Comparison of ENCODE assay signal across 9 mouse cellular contexts in the genomic region with DNA sequence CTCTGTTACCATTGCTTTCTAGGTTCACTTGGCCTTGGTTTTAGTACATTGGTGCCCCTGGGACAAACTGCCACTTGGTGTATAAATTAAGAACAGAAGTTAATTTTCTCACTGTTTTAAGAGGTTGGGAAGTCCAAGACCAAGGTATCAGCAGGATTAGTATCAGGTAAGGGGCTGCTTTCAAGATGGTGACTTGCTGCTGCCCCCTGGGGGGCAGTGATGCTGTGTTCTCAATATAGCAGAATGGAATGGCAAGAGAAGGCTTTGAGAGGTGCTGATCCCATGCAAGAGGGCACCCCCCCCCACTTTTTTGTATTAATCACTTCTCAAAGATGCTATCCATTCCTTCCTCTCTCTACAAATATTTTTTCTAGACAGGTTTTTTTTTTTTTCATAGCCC. TPM values are rescaled to one million over a fixed set of nuclear protein-coding genes. Genes with fewer than 3 reads are reported as not detected.
A peak's percentile ranks its signal among the peaks of the same experiment; 100 is the strongest.
DNase-seq lines count a peak whose midpoint lies in the region; ATAC-seq and TF ChIP-seq lines count a peak whose summit lies in the region.
"Had no signal": no experiment of that assay in that cellular context is flagged by ENCODE, and none has a peak within 500 bp of the region (broad histone marks: within the 10 kb centered on the region; RNA-seq: fewer than 3 reads in every experiment).

No protein-coding gene starts in this region.

- TF ChIP-seq RAD21 in MEL (IDR thresholded peaks at IDR 0.05; ENCODE audit: low read depth, low read length) = peak; percentile 38

- H3K36me3 ChIP-seq in kidney, postnatal 0 days (ENCODE audit: insufficient read depth, low read length) = no peaks in the 10 kb centered on the region
- no peaks in the 10 kb centered on the region for H3K36me3 ChIP-seq in midbrain, postnatal 0 days (ENCODE audit: insufficient read depth, low read length)
- no peaks in the 10 kb centered on the region for H3K36me3 ChIP-seq in midbrain, embryonic 16.5 days (ENCODE audit: control insufficient read depth, insufficient read depth, low read length)
- no peaks in the 10 kb centered on the region for H3K36me3 ChIP-seq in MEL (ENCODE audit: control insufficient read depth in 1 of 2, insufficient read depth in 2 of 2, low read length in 2 of 2)
- H3K36me3 ChIP-seq in forebrain, embryonic 16.5 days (ENCODE audit: control insufficient read depth, insufficient read depth) = no peaks in the 10 kb centered on the region
- H3K36me3 ChIP-seq: liver, embryonic 13.5 days had no signal

- no peaks in the 10 kb centered on the region for H3K27me3 ChIP-seq in kidney, postnatal 0 days (ENCODE audit: insufficient read depth, low read length)
- no peaks in the 10 kb centered on the region for H3K27me3 ChIP-seq in midbrain, postnatal 0 days (ENCODE audit: insufficient read depth, low read length)
- no peaks in the 10 kb centered on the region for H3K27me3 ChIP-seq in midbrain, embryonic 16.5 days (ENCODE audit: control insufficient read depth, insufficient read depth, low read depth, low read length)
- H3K27me3 ChIP-seq in MEL (ENCODE audit: control insufficient read depth in 1 of 2, insufficient read depth in 2 of 2, low read length in 2 of 2) = no peaks in the 10 kb centered on the region
- no peaks in the 10 kb centered on the region for H3K27me3 ChIP-seq in forebrain, embryonic 16.5 days (replicated peaks; ENCODE audit: control insufficient read depth, insufficient read depth, low read length)
- H3K27me3 ChIP-seq: liver, embryonic 13.5 days had no signal

- H3K4me2 ChIP-seq in kidney, postnatal 0 days (ENCODE audit: low read length) = no peak overlapping the region
- no peak overlapping the region for H3K4me2 ChIP-seq in midbrain, postnatal 0 days (ENCODE audit: low read depth, low read length, poor library complexity, severe bottlenecking)
- H3K4me2 ChIP-seq in midbrain, embryonic 16.5 days (ENCODE audit: low read length) = no peak overlapping the region
- H3K4me2 ChIP-seq in forebrain, embryonic 16.5 days (ENCODE audit: low read length) = no peak overlapping the region
- H3K4me2 ChIP-seq: liver, embryonic 13.5 days had no signal

- H3K4me3 ChIP-seq in kidney, postnatal 0 days (replicated peaks; ENCODE audit: low read depth, low read length) = no peak overlapping the region
- H3K4me3 ChIP-seq in midbrain, postnatal 0 days (ENCODE audit: low read depth, low read length) = no peak overlapping the region
- no peak overlapping the region for H3K4me3 ChIP-seq in midbrain, embryonic 16.5 days (ENCODE audit: low read depth, low read length)
- no peak overlapping the region for H3K4me3 ChIP-seq in MEL (ENCODE audit: control insufficient read depth in 1 of 2, insufficient read depth in 1 of 2, low read depth in 2 of 2, low read length in 2 of 2)
- H3K4me3 ChIP-seq in forebrain, embryonic 16.5 days (replicated peaks; ENCODE audit: low read length) = no peak overlapping the region
- H3K4me3 ChIP-seq: liver, embryonic 13.5 days had no signal

- H3K4me1 ChIP-seq in kidney, postnatal 0 days (replicated peaks; ENCODE audit: insufficient read depth, low read length) = no peaks in the 10 kb centered on the region
- no peaks in the 10 kb centered on the region for H3K4me1 ChIP-seq in midbrain, postnatal 0 days (ENCODE audit: insufficient read depth, low read length)
- H3K4me1 ChIP-seq in midbrain, embryonic 16.5 days (ENCODE audit: control insufficient read depth, insufficient read depth, low read length) = peaks cover 2% of the 10 kb centered on the region; the same call in 1 of the 2 replicates
- no peaks in the 10 kb centered on the region for H3K4me1 ChIP-seq in MEL (ENCODE audit: control insufficient read depth in 1 of 2, insufficient read depth in 2 of 2, low read length in 2 of 2)
- peaks cover 7% of the 10 kb centered on the region for H3K4me1 ChIP-seq in forebrain, embryonic 16.5 days (replicated peaks; ENCODE audit: control insufficient read depth, insufficient read depth, low read length)

- no peak for TF ChIP-seq POLR2A in MEL (IDR thresholded peaks at IDR 0.05; ENCODE audit: control insufficient read depth in 1 of 2, insufficient read depth in 1 of 2, low read depth in 1 of 2, low read length in 2 of 2, poor library complexity in 1 of 2)

- H3K9ac ChIP-seq in kidney, postnatal 0 days (ENCODE audit: low read depth, low read length) = no peak overlapping the region
- no peak overlapping the region for H3K9ac ChIP-seq in midbrain, postnatal 0 days (replicated peaks; ENCODE audit: low read length, poor library complexity, severe bottlenecking)
- H3K9ac ChIP-seq in midbrain, embryonic 16.5 days (ENCODE audit: low read depth, low read length) = no peak overlapping the region
- H3K9ac ChIP-seq in MEL (ENCODE audit: control insufficient read depth, low read depth, low read length, poor library complexity, severe bottlenecking) = no peak overlapping the region
- H3K9ac ChIP-seq in forebrain, embryonic 16.5 days (replicated peaks; ENCODE audit: low read depth, low read length) = no peak overlapping the region
- H3K9ac ChIP-seq: liver, embryonic 13.5 days had no signal

- no peaks in the 10 kb centered on the region for H3K79me2 ChIP-seq in MEL (ENCODE audit: control insufficient read depth, insufficient read depth, low read length, poor library complexity)

- peak; percentile 32; the same call in 1 of the 2 replicates for TF ChIP-seq CTCF in kidney, postnatal 0 days (IDR thresholded peaks at IDR 0.05; ENCODE audit: low read depth)
- peak; percentile 36 for TF ChIP-seq CTCF in midbrain, postnatal 0 days (IDR thresholded peaks at IDR 0.05)
- TF ChIP-seq CTCF in MEL (IDR thresholded peaks at IDR 0.05 in 2 of 3, conservative IDR thresholded peaks at IDR 0.05 in 1 of 3; ENCODE audit: control insufficient read depth in 1 of 3, insufficient read depth in 1 of 3, low read depth in 2 of 3, low read length in 3 of 3, poor library complexity in 1 of 3, severe bottlenecking in 1 of 3) = peak in 2 of 3 experiments; percentile 36 to 47; a peak in 3 of 6 replicates

- H3K9me3 ChIP-seq in kidney, postnatal 0 days (replicated peaks; ENCODE audit: low read length) = no peaks in the 10 kb centered on the region
- no peaks in the 10 kb centered on the region for H3K9me3 ChIP-seq in midbrain, postnatal 0 days (ENCODE audit: low read length)
- no peaks in the 10 kb centered on the region for H3K9me3 ChIP-seq in midbrain, embryonic 16.5 days (replicated peaks; ENCODE audit: control insufficient read depth, low read length, poor library complexity, severe bottlenecking)
- H3K9me3 ChIP-seq in MEL (replicated peaks; ENCODE audit: insufficient read depth, low read length) = no peaks in the 10 kb centered on the region
- H3K9me3 ChIP-seq in forebrain, embryonic 16.5 days (ENCODE audit: control insufficient read depth, low read length) = no peaks in the 10 kb centered on the region
- H3K9me3 ChIP-seq: liver, embryonic 13.5 days had no signal

- H3K27ac ChIP-seq in kidney, postnatal 0 days = no peak overlapping the region
- H3K27ac ChIP-seq in midbrain, postnatal 0 days (ENCODE audit: low read depth, low read length) = no peak overlapping the region
- no peak overlapping the region for H3K27ac ChIP-seq in midbrain, embryonic 16.5 days (ENCODE audit: low read length)
- H3K27ac ChIP-seq in MEL (ENCODE audit: control insufficient read depth, low read depth, low read length) = no peak overlapping the region
- no peak overlapping the region for H3K27ac ChIP-seq in forebrain, embryonic 16.5 days (ENCODE audit: low read length)
- H3K27ac ChIP-seq: liver, embryonic 13.5 days had no signal

- TF ChIP-seq EP300 in MEL (IDR thresholded peaks at IDR 0.05; ENCODE audit: low read depth in 1 of 2, low read length in 2 of 2) = no peak

- DNase-seq in kidney, postnatal 0 days (ENCODE audit: low spot score) = no peak
- DNase-seq in kidney, adult 8-10 months = no peak
- no peak for DNase-seq in midbrain, postnatal 0 days (ENCODE audit: low spot score)
- DNase-seq in MEL (ENCODE audit: low read depth, low spot score) = no peak
- peak; percentile 58 for DNase-seq in thymus, postnatal 14 days
- DNase-seq in embryo, embryonic 9.5 days (ENCODE audit: extremely low spot score) = no peak
- DNase-seq: liver, embryonic 13.5 days had no signal

- no peak for ATAC-seq in kidney, postnatal 0 days (replicated peaks; ENCODE audit: low FRiP score, low read depth)
- no peak for ATAC-seq in midbrain, postnatal 0 days (ENCODE audit: low FRiP score)
- no peak for ATAC-seq in midbrain, embryonic 16.5 days
- no peak for ATAC-seq in forebrain, embryonic 16.5 days

TF ChIP-seq in MEL, 35 proteins besides CTCF, POLR2A, EP300 and RAD21:
- TF ChIP-seq MYB (IDR thresholded peaks at IDR 0.05; ENCODE audit: low read depth, low read length) (no peak), SMC3 (IDR thresholded peaks at IDR 0.05; ENCODE audit: low read depth, low read length) (peak; percentile 55), ZC3H11A (IDR thresholded peaks at IDR 0.05; ENCODE audit: low read depth, low read length) (no peak), POLR2AphosphoS5 (IDR thresholded peaks at IDR 0.05; ENCODE audit: borderline replicate concordance, low read depth, low read length) (no peak), ELF1 (IDR thresholded peaks at IDR 0.05; ENCODE audit: low read depth, low read length) (no peak), NRF1 (IDR thresholded peaks at IDR 0.05; ENCODE audit: insufficient read depth, low read depth, low read length, poor library complexity, severe bottlenecking) (no peak), MYC (IDR thresholded peaks at IDR 0.05; ENCODE audit: low read depth, low read length) (no peak)

RNA-seq across cellular contexts. Expression of gene Tmem243, which starts 9.1 kb away (rescaled TPM):
- 47.5 and 50.4 TPM in 2 replicates for polyA plus RNA-seq in kidney, postnatal 0 days (2015; fragmentation: Nextera tagmentation; extraction: Ambion mirVana)
- total RNA-seq in midbrain, postnatal 0 days (2014; rRNA removed) = 2.9 and 3.0 TPM in 2 replicates
- polyA plus RNA-seq in midbrain, postnatal 0 days (2015; fragmentation: Nextera tagmentation; extraction: Ambion mirVana) = 8.7 and 11.5 TPM in 2 replicates
- 9.4 and 9.7 TPM in 2 replicates for polyA plus RNA-seq in midbrain, embryonic 16.5 days (2015; fragmentation: Nextera tagmentation; extraction: Ambion mirVana)
- 3.5 and 5.1 TPM in 2 replicates for total RNA-seq in MEL (2012; rRNA removed)
- polyA plus RNA-seq in MEL (2012; ENCODE audit: insufficient read depth in 1 of 2, insufficient read length in 2 of 2, low read depth in 1 of 2, low replicate concordance in 2 of 2, missing spikeins in 1 of 2) = 10 to 100 TPM in 1 of 2 experiments, not detected in 1; 14.9 TPM
- 11.9 and 12.1 TPM in 2 replicates for polyA plus RNA-seq in forebrain, embryonic 16.5 days (2015; fragmentation: Nextera tagmentation; extraction: Ambion mirVana)

RNA-seq across cellular contexts. Expression of gene Dmtf1, which starts 52.0 kb away (rescaled TPM):
- 25.1 and 26.0 TPM in 2 replicates for polyA plus RNA-seq in kidney, postnatal 0 days (2015; fragmentation: Nextera tagmentation; extraction: Ambion mirVana)
- 38.7 and 42.5 TPM in 2 replicates for total RNA-seq in midbrain, postnatal 0 days (2014; rRNA removed)
- 29.7 and 31.3 TPM in 2 replicates for polyA plus RNA-seq in midbrain, postnatal 0 days (2015; fragmentation: Nextera tagmentation; extraction: Ambion mirVana)
- polyA plus RNA-seq in midbrain, embryonic 16.5 days (2015; fragmentation: Nextera tagmentation; extraction: Ambion mirVana) = 57.9 and 66.3 TPM in 2 replicates
- 18.7 and 19.7 TPM in 2 replicates for total RNA-seq in MEL (2012; rRNA removed)
- polyA plus RNA-seq in MEL (2012; ENCODE audit: insufficient read depth in 1 of 2, insufficient read length in 2 of 2, low read depth in 1 of 2, low replicate concordance in 2 of 2, missing spikeins in 1 of 2) = 10 to 100 TPM; 22.0 to 78.4 TPM
- polyA plus RNA-seq in forebrain, embryonic 16.5 days (2015; fragmentation: Nextera tagmentation; extraction: Ambion mirVana) = 75.0 and 78.8 TPM in 2 replicates
